Mouse (Mus musculus) lung, postnatal 4 days (tissue): ENCODE measurements around the gene Grcc10.
A peak's percentile ranks its signal among the peaks of the same experiment; 100 is the strongest.

ENCODE experiments used
- DNase-seq, 2 experiments: peaks; one replicate each; pipeline ENCODE4 v3.0.0; 2021

The Grcc10 gene

GRCm38 (mm10) chr6:124729850-124730705, 11.1 kb downstream of the Grcc10 start:
- DNase-seq: peak in 1 of 2 experiments; percentile 33

GRCm38 (mm10) chr6:124728621-124729020, 12.6 kb downstream of the Grcc10 start:
- DNase-seq: no peak

DNA sequence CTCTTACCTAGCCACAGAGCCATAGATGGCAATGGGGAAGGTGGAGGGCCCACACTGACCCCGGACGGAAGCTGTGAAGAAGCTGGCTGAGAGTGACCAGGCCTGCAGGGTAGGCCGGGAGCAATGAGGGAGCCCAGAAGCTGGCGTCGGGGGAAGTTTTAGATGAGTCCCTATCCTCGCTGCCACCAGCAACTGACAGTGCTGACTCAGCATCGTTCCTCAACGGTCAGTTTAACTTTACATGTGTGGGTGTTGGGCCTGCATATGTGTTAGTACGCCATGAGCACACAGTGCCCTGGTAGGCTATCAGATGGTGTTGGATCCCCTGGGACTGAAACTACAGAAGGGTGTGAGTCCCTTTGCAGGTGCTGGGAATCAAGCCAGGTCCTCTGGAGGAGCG, 16.7 kb downstream of the Grcc10 start:
- no peak for DNase-seq

DNA sequence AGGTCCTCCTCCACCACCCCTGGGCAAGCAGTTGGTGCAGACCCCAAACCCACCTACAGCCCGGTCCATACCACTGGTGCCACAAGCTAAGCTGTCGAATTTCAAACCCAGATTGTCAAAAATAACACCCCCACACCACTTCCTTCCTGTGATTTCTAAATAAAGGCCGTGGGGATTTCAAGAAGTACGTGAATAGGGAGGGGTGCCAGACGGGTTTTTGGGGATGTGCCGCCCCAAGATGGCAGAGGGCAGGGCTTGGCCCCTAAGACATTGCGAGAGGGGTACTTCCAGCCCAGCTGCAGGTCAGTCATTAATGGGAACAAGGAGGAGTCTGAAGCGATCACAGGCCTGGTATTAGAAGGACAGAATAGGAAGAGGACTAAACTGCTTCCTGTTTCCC, 17.6 kb downstream of the Grcc10 start:
- DNase-seq: peak in 1 of 2 experiments; percentile 51

DNA sequence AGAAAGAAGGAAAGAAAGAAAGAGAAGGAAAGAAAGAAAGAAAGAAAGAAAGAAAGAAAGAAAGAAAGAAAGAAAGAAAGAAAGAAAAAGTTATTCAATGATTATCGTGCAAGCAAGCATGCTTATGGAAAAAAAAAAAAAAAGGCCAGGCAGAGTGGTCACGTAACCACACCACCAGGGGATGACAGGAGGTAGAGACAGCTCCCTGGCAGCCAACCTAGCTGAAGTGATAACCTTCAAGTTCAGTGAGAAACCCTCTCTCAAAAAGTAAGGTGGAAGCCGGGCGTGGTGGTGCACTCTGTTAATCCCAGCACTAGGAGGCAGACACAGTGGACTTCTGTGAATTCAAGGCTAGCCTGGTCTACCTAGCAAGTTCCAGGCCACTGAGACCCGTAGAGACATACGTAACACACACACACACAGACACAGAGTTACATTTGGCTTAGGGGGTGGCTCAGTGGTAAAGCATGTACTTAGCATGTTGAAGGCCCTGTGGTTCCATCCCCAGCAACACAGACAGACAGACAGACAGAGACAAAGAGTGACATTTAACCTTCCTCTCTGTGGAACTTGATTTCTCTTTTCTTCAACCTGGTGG, 18.2 kb downstream of the Grcc10 start:
- no peak for DNase-seq

DNA sequence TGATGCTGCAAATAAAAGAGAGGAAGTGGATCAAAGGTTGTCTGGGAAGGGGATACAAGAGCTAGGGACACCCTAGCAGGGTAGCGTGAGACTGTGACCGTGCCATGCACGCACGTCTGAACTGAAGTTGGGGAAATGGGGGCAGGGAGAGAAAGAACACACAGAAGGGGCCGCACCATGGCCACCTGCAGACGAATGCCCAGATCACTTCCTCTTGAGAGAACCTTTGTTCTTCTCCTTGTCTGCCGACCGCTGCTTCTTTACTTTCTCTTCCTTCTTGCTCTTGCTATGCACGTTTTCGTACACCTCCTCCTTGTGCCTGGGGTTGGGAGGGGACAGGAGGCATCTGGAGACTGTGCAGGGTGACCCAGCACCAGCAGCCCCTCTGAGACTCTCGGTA, 20.3 kb downstream of the Grcc10 start:
- no peak for DNase-seq

- DNase-seq: no peak
These were observed 21.7 kb downstream of the Grcc10 start for GRCm38 (mm10) chr6:124719354-124719978.

DNA sequence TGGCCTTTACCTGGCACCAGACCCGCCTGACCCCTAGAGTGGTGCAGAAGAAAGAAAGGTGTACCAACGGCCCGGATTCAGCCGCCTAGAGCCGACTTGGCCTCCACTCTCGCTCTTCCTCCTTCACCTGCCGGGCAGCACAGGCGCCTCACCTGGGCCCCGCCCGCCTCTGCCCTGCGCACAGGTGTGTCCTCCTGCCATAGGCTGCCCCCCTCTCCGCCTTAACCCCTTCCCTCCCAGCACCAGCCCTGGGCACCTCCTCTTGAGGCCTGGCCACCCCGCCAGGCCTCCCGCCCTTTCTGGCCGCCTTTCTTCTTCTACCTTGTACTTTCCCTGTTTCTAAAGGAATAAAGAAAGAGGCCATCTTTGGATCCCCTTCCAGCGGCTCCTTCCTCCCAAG, 22.5 kb downstream of the Grcc10 start:
- peak; percentile 84 to 92 for DNase-seq

- DNase-seq: no peak
These were observed 23.2 kb downstream of the Grcc10 start for GRCm38 (mm10) chr6:124717968-124718367.

- peak; percentile 67 to 69 for DNase-seq
These were observed 24.2 kb downstream of the Grcc10 start for GRCm38 (mm10) chr6:124716864-124717490.

DNA sequence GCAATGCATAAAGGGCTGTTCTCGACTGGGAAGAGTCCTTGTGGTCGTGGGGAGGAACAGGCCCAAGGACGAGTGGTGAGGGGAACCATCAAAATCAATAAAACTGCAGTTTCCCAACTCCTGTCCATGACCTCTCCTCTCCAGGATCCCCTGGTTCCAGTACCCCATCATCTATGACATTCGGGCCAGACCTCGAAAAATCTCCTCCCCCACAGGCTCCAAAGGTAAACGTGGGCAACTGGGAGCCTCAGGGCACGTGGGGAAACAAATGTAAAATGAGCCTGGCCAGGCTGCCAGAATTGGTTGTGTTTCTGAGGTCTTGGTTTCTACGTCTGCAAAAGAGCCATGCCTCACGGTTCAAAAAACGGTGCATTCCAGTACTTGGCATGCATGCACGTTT, 28.3 kb downstream of the Grcc10 start:
- DNase-seq: no peak

DNA sequence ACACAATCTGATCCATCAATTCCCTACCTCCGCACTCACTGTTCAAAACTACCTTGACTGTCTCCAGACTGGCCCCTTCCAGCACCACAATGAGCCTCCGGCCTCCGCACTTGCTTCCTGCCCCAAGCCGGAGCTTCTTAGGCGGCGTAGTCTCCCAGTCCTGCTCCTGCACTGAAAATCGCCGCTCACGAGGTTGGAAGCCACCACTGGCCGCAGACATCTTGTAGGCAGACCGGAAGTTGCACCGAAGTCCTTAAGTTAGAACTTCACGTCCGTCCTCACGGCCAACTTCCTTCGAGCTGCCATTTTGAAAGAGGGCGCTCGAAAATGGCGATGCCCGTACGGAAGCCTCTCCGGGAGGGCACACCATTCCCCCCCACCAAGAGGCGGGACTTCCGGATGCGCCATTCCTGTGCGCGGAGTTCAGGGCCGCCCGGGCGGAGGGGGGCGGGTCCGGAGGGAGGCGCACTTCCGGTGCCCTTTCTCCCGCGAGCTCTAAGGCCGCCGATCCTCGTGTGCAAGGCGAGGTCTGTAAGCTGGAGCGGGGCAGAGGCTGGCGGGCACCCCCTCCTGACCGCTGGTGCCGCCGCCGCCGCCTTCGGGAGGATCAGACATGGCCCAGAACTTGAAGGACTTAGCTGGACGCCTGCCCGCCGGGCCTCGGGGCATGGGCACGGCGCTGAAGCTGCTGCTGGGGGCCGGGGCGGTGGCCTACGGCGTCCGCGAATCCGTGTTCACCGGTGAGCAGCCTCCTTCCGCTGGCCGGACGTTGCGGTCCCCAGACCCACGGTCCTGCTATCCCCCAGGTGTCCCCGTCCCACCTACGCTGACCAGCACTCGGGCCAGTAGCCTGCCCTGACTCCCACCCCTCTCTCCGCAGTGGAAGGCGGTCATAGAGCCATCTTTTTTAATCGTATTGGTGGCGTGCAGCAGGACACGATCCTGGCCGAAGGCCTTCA, 29.1 kb downstream of the Grcc10 start, which contains the start of the genes Emg1 and Phb2:
Gene Emg1 (minus strand): TSS at position 355 of the 959 bp plus-strand sequence.
Gene Phb2 (plus strand): TSS at position 513 of the 959 bp plus-strand sequence.
- peak; percentile 99 for DNase-seq

- no peak for DNase-seq
These were observed 32.8 kb downstream of the Grcc10 start for GRCm38 (mm10) chr6:124708289-124708889.

GRCm38 (mm10) chr6:124706061-124706627, 35.0 kb downstream of the Grcc10 start:
- no peak for DNase-seq

GRCm38 (mm10) chr6:124704417-124704816, 36.8 kb downstream of the Grcc10 start:
- DNase-seq: no peak

- no peak for DNase-seq
These were observed 37.4 kb downstream of the Grcc10 start for GRCm38 (mm10) chr6:124703789-124704188.

- DNase-seq: peak; percentile 71 to 81
These were observed 38.4 kb downstream of the Grcc10 start for GRCm38 (mm10) chr6:124702784-124703103.

- DNase-seq: no peak
These were observed 38.9 kb downstream of the Grcc10 start for GRCm38 (mm10) chr6:124702102-124702783.

DNA sequence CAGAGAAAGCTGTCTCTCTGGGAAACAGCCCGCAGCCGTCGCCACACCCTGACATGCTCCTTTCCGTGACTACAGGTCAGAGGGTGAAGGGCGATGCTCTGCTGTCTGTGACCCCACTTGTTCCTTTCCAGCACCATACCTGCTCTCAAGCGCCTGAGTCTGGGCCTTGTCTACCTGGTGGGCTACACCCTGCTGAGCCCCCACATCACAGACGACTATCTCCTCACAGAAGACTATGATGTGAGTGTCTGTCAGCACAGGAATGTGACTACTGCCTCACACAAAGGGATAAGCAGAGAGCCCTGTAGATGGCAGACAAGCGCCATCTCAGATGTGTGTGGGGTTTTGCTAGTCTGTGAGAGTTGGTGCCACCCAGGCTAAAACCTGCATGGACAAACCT, 39.8 kb downstream of the Grcc10 start:
- DNase-seq: no peak

GRCm38 (mm10) chr6:124699962-124700610, 41.1 kb downstream of the Grcc10 start:
- peak; percentile 59 to 88 for DNase-seq
